Mouse (Mus musculus): Measurements from ENCODE around the gene 1700021F07Rik.
A peak's percentile ranks its signal among the peaks of the same experiment; 100 is the strongest.

The 1700021F07Rik gene

GRCm38 (mm10) chr2:173522376-173522775 lies at the start of gene 1700021F07Rik:
1700021F07Rik (plus strand) TSS chr2:173522586.
- DNase-seq: no peak

GRCm38 (mm10) chr2:173473233-173473632 lies 49.2 kb upstream of the 1700021F07Rik start:
- no peak for DNase-seq

GRCm38 (mm10) chr2:173479050-173479449 lies 43.3 kb upstream of the 1700021F07Rik start:
- DNase-seq: no peak

DNA sequence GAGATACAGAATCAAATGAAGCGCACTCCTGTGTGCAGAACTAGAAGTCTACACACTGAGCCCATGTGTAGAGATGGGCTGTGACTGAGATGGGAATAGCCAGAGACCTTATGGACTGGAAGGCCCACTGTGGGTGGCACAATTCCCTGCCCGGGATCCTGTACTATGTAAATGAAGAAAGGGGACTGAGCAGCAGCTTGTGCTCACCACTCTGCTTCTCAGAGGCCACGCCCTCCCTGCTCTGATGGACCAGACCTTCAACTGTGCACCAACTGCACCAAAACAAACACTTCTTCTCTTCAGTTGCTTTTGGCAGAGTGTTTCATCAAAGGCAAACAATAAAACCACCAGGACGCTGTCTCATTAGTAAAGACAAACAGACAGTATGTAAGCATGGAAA lies 37.9 kb upstream of the 1700021F07Rik start:
- no peak for DNase-seq

- no peak for DNase-seq
Measured at GRCm38 (mm10) chr2:173499612-173500011, 22.8 kb upstream of the 1700021F07Rik start.

DNA sequence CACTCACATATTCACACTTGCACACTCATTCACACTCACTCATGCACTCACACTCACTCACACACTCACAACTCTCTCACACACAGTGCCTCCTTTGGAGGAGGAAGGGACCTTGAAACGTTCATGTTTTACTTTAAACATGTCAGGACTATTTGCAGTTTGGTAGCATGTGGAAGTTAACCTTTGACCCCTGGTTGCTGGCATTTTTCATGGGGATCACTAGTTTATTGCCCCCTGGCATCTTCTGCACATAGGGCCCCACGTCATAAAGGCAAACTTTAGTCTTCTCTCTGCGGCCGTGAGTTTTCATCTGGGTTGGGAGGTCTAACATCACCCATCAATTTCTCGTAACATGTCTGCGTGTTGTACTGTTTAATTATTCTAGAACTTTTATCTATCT lies 8.4 kb upstream of the 1700021F07Rik start:
- DNase-seq: no peak

- no peak for DNase-seq
Measured at GRCm38 (mm10) chr2:173515186-173515585, 7.2 kb upstream of the 1700021F07Rik start.

GRCm38 (mm10) chr2:173516150-173516855 lies 6.1 kb upstream of the 1700021F07Rik start:
- DNase-seq: no peak

- DNase-seq: no peak
Measured at GRCm38 (mm10) chr2:173528493-173528892, 6.1 kb downstream of the 1700021F07Rik start.

GRCm38 (mm10) chr2:173532711-173533462 lies 10.5 kb downstream of the 1700021F07Rik start:
- DNase-seq: no peak

DNA sequence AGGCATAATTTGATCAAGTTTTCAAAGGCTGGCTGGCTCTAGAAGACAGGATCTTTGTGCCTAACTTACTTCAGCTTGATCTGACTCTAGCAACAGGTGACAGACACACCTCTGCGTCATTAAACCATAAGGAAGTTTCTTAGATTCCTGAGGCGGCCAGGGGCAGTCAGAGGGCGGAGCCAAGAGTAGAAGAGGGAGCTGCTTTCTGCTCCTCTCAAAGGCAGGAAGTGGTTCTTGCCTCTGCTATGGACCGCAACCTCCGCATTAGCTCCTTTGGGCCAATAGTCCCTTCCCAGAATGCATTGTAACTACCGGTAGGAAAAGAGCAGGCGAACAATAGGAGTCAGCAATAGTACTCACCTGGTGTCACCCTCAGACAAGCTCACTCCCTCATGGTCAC lies 12.2 kb downstream of the 1700021F07Rik start:
- DNase-seq: peak in 1 of 2 experiments; percentile 21

- no peak for DNase-seq
Measured at GRCm38 (mm10) chr2:173535390-173535789, 13.0 kb downstream of the 1700021F07Rik start.

DNA sequence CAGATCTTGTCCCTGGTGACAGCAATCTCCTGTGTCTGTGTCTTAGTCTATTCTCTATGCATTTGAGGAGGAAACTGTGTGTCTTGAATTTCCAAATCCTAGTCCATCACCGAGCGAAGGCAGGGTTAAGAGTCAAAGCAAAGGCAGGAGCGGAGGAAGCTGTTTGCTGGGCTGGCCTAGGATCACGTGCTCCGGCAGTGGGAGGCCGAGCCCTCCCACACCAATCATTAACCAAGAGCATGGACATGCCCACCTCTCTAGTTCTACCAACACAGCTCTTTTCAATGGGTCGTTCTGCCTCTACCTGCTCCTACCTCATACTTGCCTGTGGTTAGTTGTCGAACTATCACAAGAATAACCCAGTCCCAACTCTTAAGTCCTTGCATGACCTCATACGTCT lies 13.5 kb downstream of the 1700021F07Rik start:
- no peak for DNase-seq

DNA sequence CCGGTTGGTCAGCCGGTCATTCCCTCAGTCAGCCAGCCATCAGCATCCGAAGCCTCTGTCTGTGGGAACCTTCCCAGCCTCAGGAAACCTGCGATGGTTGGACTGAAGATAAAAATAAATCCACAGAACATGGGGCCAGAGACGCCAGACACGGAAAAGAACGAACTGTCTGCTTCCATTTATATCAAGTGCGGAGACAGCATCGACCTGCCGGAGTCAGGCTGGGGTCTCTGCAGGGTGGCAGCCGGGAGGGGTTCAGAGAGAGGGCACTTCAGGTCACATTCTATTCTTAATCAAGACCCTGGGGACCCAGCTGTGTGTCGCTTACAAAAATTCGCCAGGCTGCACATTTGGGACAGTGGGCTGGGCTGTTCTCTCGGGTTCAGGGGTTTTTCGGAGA lies 17.4 kb downstream of the 1700021F07Rik start:
- DNase-seq: no peak

- DNase-seq: no peak
Measured at GRCm38 (mm10) chr2:173541748-173542147, 19.4 kb downstream of the 1700021F07Rik start.

DNA sequence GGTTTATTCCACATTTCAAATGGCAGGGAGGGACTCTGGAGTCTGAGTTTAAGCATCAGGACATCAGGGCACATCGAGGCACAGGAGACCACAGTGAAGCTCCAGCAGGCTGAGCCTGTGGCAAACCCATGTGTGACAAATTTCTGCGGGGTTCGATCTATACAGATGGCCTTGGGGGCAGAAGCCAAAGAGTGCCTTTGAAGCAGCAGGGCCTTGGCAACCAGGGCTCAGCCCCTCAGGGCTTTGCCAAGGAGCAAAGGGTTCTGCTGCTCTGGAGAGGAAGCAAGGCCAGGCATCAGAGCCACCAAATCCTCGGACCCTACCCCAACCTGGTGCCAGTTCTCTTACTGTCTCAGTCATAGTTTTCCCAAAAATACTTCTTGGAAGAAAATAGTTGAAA lies 20.3 kb downstream of the 1700021F07Rik start:
- no peak for DNase-seq

DNA sequence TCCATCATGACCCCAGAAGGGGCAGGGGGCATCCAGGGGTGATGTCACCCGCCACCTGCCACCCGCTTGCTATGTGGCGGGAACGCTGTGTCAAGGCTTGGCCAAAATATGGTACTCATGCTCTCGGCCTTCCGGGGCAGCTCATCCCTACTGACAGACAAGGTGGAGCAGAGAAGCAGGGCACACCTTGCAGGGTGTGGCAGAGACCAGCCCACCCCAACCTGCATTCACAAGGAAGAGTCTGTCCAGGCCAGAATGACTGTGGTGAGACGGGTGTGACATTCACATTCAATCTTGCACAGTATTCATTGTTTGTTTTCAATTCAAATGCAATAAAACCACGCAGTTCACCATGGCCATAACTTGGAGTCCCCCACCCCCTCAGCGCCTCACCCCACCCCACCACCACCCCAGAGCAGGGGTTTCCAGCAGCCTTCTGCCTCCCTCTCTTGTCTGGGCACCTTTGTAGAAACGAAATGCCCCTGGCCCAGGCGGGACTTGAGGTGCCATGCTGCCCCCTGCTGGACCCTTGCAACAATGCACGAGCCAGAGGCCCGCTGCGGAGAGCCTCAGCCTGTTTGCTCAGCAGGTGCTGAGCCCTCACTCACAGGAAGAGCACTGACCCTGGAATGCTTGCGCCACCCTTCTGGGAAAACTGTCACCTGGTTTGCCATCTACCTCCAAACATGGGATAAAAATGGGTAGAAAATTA lies 23.8 kb downstream of the 1700021F07Rik start:
- DNase-seq: peak; percentile 63 to 79

DNA sequence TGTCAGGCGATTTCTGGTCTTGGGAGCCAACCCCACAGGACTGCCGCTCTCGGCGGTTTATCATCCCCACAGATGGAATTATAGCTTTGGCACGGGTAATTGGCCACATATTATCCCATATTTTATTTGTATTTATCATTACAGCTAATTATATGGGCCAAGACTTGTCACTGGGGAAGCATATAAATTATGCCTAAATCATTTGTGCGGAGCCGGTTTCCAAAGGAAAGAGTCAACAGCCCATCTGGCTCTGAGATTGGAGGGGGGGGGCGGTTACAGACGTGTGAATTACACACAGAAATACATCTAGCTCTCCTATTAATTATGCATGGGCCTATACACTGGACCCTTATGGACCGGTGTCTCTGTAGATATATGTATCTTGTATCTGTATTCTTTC lies 26.9 kb downstream of the 1700021F07Rik start:
- DNase-seq: no peak

- no peak for DNase-seq
Measured at GRCm38 (mm10) chr2:173550681-173551080, 28.3 kb downstream of the 1700021F07Rik start.

DNA sequence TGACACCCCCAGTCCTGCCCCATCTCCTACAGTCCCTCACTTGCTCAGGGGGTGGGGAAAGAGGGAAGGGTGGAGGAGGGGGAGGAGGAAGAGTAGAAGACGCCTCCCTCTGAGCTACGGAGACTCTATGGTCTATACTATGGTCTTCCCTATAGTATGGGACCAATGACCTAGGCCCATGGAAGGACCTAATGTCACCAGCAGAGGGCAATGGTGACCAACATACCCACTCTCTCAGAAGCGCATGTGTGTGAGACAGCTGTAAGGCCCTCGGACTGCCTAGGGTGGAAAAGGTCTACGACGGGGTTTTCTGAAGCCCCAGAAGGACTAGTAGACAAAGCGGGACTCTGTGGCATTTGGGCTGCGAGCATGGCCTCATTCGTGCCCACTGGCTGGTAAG lies 31.5 kb downstream of the 1700021F07Rik start:
- no peak for DNase-seq

DNA sequence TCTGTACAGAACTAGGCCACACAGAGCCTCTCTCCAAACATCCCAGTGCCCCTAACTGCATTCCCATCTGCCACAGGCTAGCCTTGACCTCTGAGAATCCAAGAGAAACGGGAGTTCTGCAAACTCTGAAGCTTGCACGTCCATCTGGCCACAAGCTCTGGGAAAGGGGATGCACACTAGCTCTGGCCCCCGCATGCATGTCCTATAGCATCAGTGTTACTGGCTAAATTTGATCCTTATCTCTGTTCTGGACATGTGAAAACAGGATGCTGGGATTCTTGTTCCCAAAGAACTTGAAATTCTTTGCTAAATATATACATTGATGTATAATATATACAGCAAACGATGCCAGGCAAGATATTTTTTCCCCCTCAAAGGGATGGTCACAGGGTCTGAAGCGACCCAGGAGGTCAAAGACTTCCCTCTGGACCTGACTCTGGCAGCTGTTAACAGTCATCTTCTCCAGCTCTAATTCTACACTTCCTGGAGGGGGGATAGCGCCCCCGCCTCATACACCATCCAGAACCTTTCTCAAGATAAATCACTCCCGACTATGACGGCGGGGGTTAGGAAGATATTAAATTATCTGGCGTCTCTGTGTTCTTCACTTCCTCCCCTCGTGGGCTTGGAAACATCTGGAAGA lies 36.5 kb downstream of the 1700021F07Rik start:
- DNase-seq: no peak

DNA sequence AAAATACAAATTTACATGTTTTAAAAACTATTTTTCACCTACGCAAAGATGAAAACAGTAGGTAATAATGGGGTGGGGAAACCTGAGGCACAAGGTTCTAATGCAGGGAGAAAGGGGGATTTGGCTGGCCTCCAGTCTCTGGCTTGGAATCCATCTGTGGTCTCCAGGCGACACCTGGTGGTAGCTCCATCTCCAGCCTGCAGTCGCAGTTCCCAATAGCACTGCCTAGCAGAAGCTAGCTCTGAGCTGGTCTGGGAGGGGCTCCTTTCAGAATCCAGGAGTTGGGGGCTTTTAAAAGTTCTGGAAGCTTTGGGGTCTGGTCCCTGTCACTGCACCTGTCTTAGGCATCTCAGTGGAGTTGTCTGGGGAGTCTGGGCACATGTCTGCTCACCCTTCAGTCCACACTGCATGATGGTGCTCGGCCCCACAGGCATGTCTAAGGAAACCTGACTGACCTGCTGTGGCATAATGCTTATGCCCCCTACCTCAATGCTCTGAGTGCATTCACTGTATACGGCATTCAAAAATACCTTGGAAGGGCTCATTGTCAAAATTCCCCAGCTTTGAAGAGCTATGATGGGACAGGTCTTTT lies 39.6 kb downstream of the 1700021F07Rik start:
- peak; percentile 44 to 68 for DNase-seq

DNA sequence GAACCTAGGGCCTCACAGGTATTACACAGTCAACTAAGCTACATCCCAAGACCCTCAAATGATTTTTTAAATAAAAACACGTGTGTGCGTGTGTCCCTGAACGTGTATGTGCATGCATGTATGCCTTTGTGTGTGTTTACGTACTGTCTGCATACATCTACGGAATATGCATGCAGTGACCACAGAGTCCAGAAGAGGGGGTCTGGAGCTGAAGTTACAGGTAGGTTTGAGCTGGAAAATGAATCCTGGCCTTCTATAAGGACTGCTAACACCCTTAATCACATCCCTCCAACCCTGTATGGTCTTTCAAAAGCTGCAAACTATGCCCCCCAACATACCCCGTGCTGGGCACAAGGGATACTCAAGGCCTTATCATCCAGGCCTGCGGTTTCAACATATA lies 41.0 kb downstream of the 1700021F07Rik start:
- no peak for DNase-seq

All from spleen, adult 18-20 months (tissue).